Mouse (Mus musculus): Measurements from ENCODE around the gene Fat4.

Gene Fat4

GRCm38 (mm10) chr3:38886890-38887355 is at the start of gene Fat4:
Fat4 (plus strand) TSS chr3:38886940.
- DNase-seq: no peak

- DNase-seq: no peak
Measured at GRCm38 (mm10) chr3:38839438-38839837, 47.3 kb upstream of the Fat4 start.

- DNase-seq: no peak
Measured at GRCm38 (mm10) chr3:38843000-38843538, 43.7 kb upstream of the Fat4 start.

GRCm38 (mm10) chr3:38846602-38847382 is 39.9 kb upstream of the Fat4 start:
- no peak for DNase-seq

GRCm38 (mm10) chr3:38849077-38849476 is 37.7 kb upstream of the Fat4 start:
- no peak for DNase-seq

- DNase-seq: peak; percentile 51
Measured at GRCm38 (mm10) chr3:38849536-38849935, 37.2 kb upstream of the Fat4 start.

- DNase-seq: no peak
Measured at GRCm38 (mm10) chr3:38853650-38854049, 33.1 kb upstream of the Fat4 start.

GRCm38 (mm10) chr3:38860683-38861082 is 26.1 kb upstream of the Fat4 start:
- no peak for DNase-seq

GRCm38 (mm10) chr3:38871291-38871690 is 15.4 kb upstream of the Fat4 start:
- no peak for DNase-seq

- no peak for DNase-seq
Measured at GRCm38 (mm10) chr3:38875872-38876271, 10.9 kb upstream of the Fat4 start.

GRCm38 (mm10) chr3:38876706-38877105 is 10.0 kb upstream of the Fat4 start:
- DNase-seq: no peak

GRCm38 (mm10) chr3:38882778-38883177 is 4.0 kb upstream of the Fat4 start:
- peak; percentile 59 for DNase-seq

GRCm38 (mm10) chr3:38883676-38884075 is 3.1 kb upstream of the Fat4 start:
- DNase-seq: no peak

- DNase-seq: peak; percentile 82
Measured at GRCm38 (mm10) chr3:38884276-38884675, 2.5 kb upstream of the Fat4 start.

- no peak for DNase-seq
Measured at GRCm38 (mm10) chr3:38884919-38885418, 1.8 kb upstream of the Fat4 start.

- DNase-seq: peak; percentile 80
Measured at GRCm38 (mm10) chr3:38885481-38886001, 1.2 kb upstream of the Fat4 start.

GRCm38 (mm10) chr3:38886061-38886821 is 499 bp upstream of the Fat4 start:
- DNase-seq: no peak

- peak; percentile 51 for DNase-seq
Measured at GRCm38 (mm10) chr3:38887381-38887991, 746 bp downstream of the Fat4 start.

- peak; percentile 85 for DNase-seq
Measured at GRCm38 (mm10) chr3:38888111-38888510, 1.4 kb downstream of the Fat4 start.

GRCm38 (mm10) chr3:38892791-38893224 is 6.1 kb downstream of the Fat4 start:
- no peak for DNase-seq

GRCm38 (mm10) chr3:38900839-38901238 is 14.1 kb downstream of the Fat4 start:
- DNase-seq: no peak

- DNase-seq: no peak
Measured at GRCm38 (mm10) chr3:38906832-38907231, 20.1 kb downstream of the Fat4 start.
